Mouse (Mus musculus): Measurements from ENCODE around the gene Tmem178b. TPM values are rescaled to one million over a fixed set of nuclear protein-coding genes. Genes with fewer than 3 reads are reported as not detected.

Tmem178b gene
- polyA plus RNA-seq, 1 experiment from 2014 or later: 48.9 TPM

DNA sequence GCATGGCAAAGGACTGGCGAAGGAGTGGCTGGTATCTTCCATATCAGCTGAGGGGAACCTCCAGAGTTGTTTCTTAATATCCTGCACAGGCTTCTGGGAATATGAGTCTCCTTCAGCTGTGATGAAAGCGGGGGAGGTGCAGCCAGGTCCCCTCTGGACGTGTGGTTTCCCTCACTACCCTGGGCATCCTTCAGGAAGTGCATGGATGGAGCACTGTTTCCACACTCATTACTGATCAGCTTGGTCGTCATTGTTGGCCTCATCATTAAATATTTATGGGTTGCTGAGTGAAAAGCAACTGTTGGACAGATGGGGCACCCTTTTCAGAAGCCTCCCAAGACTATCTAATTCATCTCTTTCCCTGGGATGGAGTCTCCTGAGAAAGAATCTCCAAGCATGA is 146.3 kb downstream of the Tmem178b start:
- H3K36me3 ChIP-seq (ENCODE audit: control insufficient read depth, insufficient read depth, low read length): no peaks in the 10 kb centered on the region
- peak; percentile 62; the same call in 1 of the 2 replicates for ATAC-seq (ENCODE audit: low read depth)
- H3K9me3 ChIP-seq (ENCODE audit: control insufficient read depth, low read length): no peaks in the 10 kb centered on the region
- H3K4me2 ChIP-seq (ENCODE audit: low read depth, low read length): no peak overlapping the region
- H3K27ac ChIP-seq (ENCODE audit: low read depth, low read length): no peak overlapping the region
- 21% methylated on average over 4 of the region's 4 CpGs for WGBS
- no peak overlapping the region for H3K4me3 ChIP-seq (ENCODE audit: low read depth, low read length)
- no peak overlapping the region for H3K9ac ChIP-seq (replicated peaks; ENCODE audit: low read depth, low read length)
- no peaks in the 10 kb centered on the region for H3K27me3 ChIP-seq (ENCODE audit: control insufficient read depth, insufficient read depth, low read length)
- H3K4me1 ChIP-seq (ENCODE audit: control insufficient read depth, insufficient read depth, low read length): peaks cover 10% of the 10 kb centered on the region; the same call in 1 of the 2 replicates

DNA sequence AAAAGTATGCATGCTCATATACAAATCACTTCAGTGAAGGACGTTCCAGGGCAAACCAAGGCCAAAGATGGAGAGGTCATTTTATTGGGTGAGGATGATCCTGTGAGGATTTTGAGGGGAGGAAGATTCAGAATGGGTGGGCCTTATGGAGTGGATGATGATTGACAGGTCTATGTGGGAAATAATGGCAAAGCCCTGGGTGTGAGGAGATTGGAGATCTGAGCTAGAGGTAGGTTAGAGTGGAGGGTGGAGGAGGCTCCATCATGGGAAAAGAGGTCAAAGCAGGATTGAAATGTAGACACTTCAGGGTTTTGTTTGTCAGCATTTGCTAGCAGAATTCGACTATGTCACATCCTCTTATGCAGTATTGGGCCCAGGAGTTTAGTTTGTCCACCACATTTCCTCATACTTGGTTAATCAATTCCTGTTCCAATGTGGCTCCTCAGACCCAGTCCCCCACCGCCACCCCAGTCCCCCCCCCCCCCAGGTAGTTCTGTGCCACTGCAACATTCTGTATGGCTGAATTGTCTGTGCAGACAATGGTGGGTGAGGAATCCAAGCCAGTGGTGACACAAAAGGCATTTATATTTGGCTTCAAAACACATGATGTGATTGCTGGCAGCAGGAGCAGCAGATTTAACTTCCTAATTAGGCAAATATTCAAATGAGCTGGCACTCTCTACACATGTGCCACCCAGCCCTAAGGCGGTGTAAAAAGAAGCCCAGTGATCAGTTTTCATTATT is 150.7 kb downstream of the Tmem178b start:
- Histone ChIP-seq H3K4me1 (ENCODE audit: control insufficient read depth, insufficient read depth, low read length) (peaks cover 11% of the 10 kb centered on the region; the same call in 1 of the 2 replicates), H3K9me3 (ENCODE audit: control insufficient read depth, low read length) (no peaks in the 10 kb centered on the region), H3K36me3 (ENCODE audit: control insufficient read depth, insufficient read depth, low read length) (no peaks in the 10 kb centered on the region), H3K4me3 (ENCODE audit: low read depth, low read length) (no peak overlapping the region), H3K9ac (replicated peaks; ENCODE audit: low read depth, low read length) (no peak overlapping the region), H3K4me2 (ENCODE audit: low read depth, low read length) (no peak overlapping the region), H3K27me3 (ENCODE audit: control insufficient read depth, insufficient read depth, low read length) (no peaks in the 10 kb centered on the region), H3K27ac (ENCODE audit: low read depth, low read length) (peak overlapping the region; percentile 70)
- WGBS: 40% methylated on average over 4 of the region's 4 CpGs
- peak; percentile 80 for ATAC-seq (ENCODE audit: low read depth)

DNA sequence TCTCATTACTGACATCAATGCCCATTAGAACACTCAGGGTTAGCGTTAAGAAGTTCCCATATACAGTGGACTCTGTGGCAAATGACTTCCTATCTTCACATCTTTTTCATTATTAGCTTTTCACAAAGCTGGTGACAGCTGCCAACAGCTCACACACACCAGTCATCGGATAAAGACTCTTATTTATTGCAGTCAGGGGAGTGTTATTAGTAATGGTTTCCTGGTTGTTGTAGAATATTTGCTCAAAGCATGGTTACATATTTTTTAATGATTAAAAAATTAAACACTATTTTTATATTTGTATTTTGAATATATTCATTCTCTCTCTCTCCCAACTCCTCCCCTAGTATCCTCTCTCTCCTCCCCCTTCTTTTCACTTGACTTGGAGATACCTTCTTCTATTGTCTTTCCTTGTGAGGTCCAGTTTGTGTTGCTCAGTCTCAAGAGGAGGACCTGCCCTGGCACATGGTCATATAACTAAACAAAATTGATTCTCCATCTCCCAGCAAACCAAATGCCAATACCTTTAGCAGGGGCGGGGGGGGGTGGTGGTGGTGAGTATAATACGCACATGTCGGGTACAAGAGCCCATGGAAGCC is 151.4 kb downstream of the Tmem178b start:
- WGBS: 43% methylated on average over 5 of the region's 5 CpGs
- no peaks in the 10 kb centered on the region for H3K36me3 ChIP-seq (ENCODE audit: control insufficient read depth, insufficient read depth, low read length)
- no peak overlapping the region for H3K4me2 ChIP-seq (ENCODE audit: low read depth, low read length)
- no peak overlapping the region for H3K9ac ChIP-seq (replicated peaks; ENCODE audit: low read depth, low read length)
- H3K27ac ChIP-seq (ENCODE audit: low read depth, low read length): peak overlapping the region; percentile 70
- ATAC-seq (ENCODE audit: low read depth): no peak; the same call in 1 of the 2 replicates
- H3K27me3 ChIP-seq (ENCODE audit: control insufficient read depth, insufficient read depth, low read length): no peaks in the 10 kb centered on the region
- no peaks in the 10 kb centered on the region for H3K9me3 ChIP-seq (ENCODE audit: control insufficient read depth, low read length)
- H3K4me1 ChIP-seq (ENCODE audit: control insufficient read depth, insufficient read depth, low read length): peaks cover 11% of the 10 kb centered on the region; the same call in 1 of the 2 replicates
- no peak overlapping the region for H3K4me3 ChIP-seq (ENCODE audit: low read depth, low read length)

DNA sequence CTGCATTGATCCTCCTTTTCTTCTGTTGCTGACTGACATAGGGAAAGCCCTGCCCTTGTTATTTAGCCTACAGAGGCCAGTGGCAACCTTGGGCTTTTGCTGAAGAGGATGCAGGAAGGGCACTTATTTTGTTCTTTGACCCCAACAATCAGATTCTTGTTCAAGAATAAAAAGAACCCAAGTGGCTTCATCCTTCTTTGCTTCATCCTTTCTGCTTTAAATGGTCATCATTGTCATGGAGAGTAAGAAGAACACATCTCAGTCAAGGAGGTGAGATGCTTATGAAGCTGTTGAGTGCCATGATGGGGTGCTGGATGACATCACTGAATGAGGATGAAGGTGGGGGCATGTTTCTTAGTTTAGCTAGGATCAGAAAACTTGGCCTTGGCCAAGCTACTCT is 159.8 kb downstream of the Tmem178b start:
- Histone ChIP-seq H3K9me3 (ENCODE audit: control insufficient read depth, low read length) (no peaks in the 10 kb centered on the region), H3K27ac (ENCODE audit: low read depth, low read length) (no peak overlapping the region), H3K4me2 (ENCODE audit: low read depth, low read length) (no peak overlapping the region), H3K9ac (replicated peaks; ENCODE audit: low read depth, low read length) (no peak overlapping the region), H3K27me3 (ENCODE audit: control insufficient read depth, insufficient read depth, low read length) (no peaks in the 10 kb centered on the region), H3K36me3 (ENCODE audit: control insufficient read depth, insufficient read depth, low read length) (no peaks in the 10 kb centered on the region), H3K4me3 (ENCODE audit: low read depth, low read length) (no peak overlapping the region), H3K4me1 (ENCODE audit: control insufficient read depth, insufficient read depth, low read length) (no peaks in the 10 kb centered on the region)
- ATAC-seq (ENCODE audit: low read depth): no peak

DNA sequence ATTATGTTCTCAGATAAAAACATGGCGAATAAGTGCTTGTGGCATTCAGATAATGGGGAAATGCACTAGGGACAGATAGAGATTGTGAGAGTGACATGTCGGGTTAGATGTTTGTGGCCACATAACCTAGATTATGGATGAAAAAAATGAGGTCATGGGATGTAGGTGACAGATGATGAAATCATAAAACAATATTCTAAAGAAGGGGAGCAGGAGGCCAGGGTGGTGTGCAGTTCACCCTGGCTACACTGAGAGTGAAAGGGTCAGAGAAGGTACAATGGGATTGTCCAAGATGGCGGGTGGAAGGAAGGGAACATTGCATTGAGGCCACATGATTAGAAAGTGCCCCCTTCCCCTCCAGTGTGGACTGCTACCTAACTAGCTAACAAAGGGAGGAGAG is 160.9 kb downstream of the Tmem178b start:
- WGBS: 93% methylated on average over 3 of the region's 3 CpGs
- H3K27me3 ChIP-seq (ENCODE audit: control insufficient read depth, insufficient read depth, low read length): no peaks in the 10 kb centered on the region
- no peak overlapping the region for H3K9ac ChIP-seq (replicated peaks; ENCODE audit: low read depth, low read length)
- H3K4me3 ChIP-seq (ENCODE audit: low read depth, low read length): no peak overlapping the region
- H3K4me2 ChIP-seq (ENCODE audit: low read depth, low read length): no peak overlapping the region
- H3K4me1 ChIP-seq (ENCODE audit: control insufficient read depth, insufficient read depth, low read length): no peaks in the 10 kb centered on the region
- H3K27ac ChIP-seq (ENCODE audit: low read depth, low read length): no peak overlapping the region
- no peaks in the 10 kb centered on the region for H3K9me3 ChIP-seq (ENCODE audit: control insufficient read depth, low read length)
- H3K36me3 ChIP-seq (ENCODE audit: control insufficient read depth, insufficient read depth, low read length): no peaks in the 10 kb centered on the region
- no peak for ATAC-seq (ENCODE audit: low read depth)

DNA sequence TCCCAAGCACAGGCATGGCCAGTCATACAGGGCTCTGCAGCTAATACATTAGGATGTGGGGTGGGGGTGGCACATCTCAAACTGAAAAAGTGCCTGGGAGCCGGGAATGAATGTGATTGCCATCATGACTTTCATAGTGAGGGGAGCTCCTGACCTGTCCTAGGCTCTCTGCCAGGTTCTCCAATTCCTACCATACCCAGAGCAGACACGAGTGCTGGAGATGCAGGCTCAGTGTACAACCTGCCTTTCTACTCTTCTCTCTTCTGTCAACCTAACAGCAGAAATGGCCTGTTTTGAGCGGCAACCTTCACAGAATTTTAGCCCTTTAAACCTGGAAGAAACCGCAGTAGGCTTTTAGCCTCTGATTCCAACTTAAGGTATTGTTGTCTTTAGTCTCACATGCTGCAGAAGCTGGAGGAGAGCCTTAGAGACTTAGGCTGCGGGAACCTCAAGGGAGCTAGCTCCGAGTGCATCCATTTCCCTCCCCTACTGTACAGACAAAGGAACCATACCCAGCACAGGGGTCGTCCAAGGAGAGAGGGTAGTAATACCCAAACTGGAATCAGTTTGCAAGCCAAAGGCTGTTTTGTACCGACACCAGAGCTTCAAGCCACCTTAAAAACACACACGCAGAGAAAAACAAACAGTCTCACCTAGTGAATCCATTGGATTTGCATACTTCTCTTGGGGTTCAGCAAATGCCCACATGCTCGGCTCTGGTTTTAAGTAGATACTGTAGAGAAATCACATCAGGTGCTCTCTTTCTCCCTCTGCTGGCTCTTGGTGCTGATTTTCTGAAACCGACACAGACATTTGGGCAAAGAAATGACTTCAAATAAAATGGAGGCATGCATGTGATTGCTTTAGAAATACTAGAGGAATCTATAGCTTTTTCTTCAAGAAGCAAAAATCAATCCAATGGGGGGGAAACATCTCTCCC is 176.2 kb downstream of the Tmem178b start:
- Histone ChIP-seq H3K4me3 (ENCODE audit: low read depth, low read length) (no peak overlapping the region), H3K4me2 (ENCODE audit: low read depth, low read length) (peak overlapping the region; percentile 19; the same call in 1 of the 2 replicates), H3K9ac (replicated peaks; ENCODE audit: low read depth, low read length) (no peak overlapping the region), H3K9me3 (ENCODE audit: control insufficient read depth, low read length) (no peaks in the 10 kb centered on the region), H3K4me1 (ENCODE audit: control insufficient read depth, insufficient read depth, low read length) (peaks cover 3% of the 10 kb centered on the region; the same call in 1 of the 2 replicates), H3K27ac (ENCODE audit: low read depth, low read length) (peak overlapping the region; percentile 65), H3K27me3 (ENCODE audit: control insufficient read depth, insufficient read depth, low read length) (no peaks in the 10 kb centered on the region), H3K36me3 (ENCODE audit: control insufficient read depth, insufficient read depth, low read length) (no peaks in the 10 kb centered on the region)
- ATAC-seq (ENCODE audit: low read depth): peak; percentile 82
- 38% methylated on average over 11 of the region's 11 CpGs for WGBS

DNA sequence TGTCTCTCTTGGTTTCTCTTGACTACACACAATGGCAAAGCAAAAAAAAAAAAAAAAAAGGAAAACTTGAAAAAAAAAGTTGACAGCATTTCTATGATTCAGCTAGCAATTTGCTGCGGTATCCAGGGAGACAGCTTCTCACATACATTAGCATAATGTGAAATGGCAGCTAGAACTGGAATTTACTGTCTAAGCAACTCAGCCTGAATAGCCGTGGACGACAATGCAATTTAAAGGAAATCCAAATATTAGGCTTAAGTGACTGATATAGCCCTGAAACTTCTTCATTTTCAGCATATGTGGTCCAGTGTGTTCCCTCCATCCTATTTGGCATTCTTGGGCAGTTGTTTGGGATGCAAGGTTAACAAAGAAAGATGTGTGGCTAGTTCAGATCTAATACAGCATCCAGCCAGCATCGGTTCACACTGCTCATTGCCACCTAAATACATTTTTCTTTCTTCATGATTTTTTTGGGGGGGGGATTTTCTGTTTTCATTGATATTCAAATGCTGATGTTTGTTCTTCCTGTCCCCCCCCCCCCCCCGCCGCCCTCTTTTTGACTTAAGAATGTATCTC is 176.9 kb downstream of the Tmem178b start:
- Histone ChIP-seq H3K4me2 (ENCODE audit: low read depth, low read length) (no peak overlapping the region), H3K9me3 (ENCODE audit: control insufficient read depth, low read length) (no peaks in the 10 kb centered on the region), H3K4me3 (ENCODE audit: low read depth, low read length) (no peak overlapping the region), H3K4me1 (ENCODE audit: control insufficient read depth, insufficient read depth, low read length) (peaks cover 3% of the 10 kb centered on the region; the same call in 1 of the 2 replicates), H3K36me3 (ENCODE audit: control insufficient read depth, insufficient read depth, low read length) (no peaks in the 10 kb centered on the region), H3K27me3 (ENCODE audit: control insufficient read depth, insufficient read depth, low read length) (no peaks in the 10 kb centered on the region), H3K9ac (replicated peaks; ENCODE audit: low read depth, low read length) (no peak overlapping the region), H3K27ac (ENCODE audit: low read depth, low read length) (0 out of 2 replicates have a peak overlapping the region, but pooled peaks have one; percentile 4)
- WGBS: 52% methylated on average over 6 of the region's 6 CpGs
- ATAC-seq (ENCODE audit: low read depth): peak; percentile 52

DNA sequence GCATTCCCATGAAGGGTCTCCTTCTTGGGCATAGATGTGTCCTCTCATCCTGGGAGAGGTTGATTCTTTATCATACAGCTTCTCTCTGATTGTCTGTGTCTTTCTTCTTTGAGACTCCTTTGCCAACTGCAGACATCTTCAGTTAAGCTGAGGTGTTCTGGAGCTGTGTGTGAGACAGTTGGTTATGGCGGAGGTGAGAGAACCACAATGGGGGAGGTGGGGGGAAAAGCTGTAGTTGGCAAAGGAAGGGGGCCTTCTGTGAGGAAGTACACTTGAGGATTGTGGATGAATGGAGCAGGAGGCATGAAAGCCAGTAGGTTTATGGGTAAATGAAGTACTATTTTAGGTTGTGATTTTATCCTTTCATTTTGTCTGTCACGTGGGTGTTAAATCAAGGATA is 178.6 kb downstream of the Tmem178b start:
- Histone ChIP-seq H3K9me3 (ENCODE audit: control insufficient read depth, low read length) (no peaks in the 10 kb centered on the region), H3K9ac (replicated peaks; ENCODE audit: low read depth, low read length) (no peak overlapping the region), H3K4me1 (ENCODE audit: control insufficient read depth, insufficient read depth, low read length) (peaks cover 3% of the 10 kb centered on the region; the same call in 1 of the 2 replicates), H3K27me3 (ENCODE audit: control insufficient read depth, insufficient read depth, low read length) (no peaks in the 10 kb centered on the region), H3K4me3 (ENCODE audit: low read depth, low read length) (no peak overlapping the region), H3K27ac (ENCODE audit: low read depth, low read length) (no peak overlapping the region), H3K4me2 (ENCODE audit: low read depth, low read length) (no peak overlapping the region), H3K36me3 (ENCODE audit: control insufficient read depth, insufficient read depth, low read length) (no peaks in the 10 kb centered on the region)
- 91% methylated on average over 2 of the region's 2 CpGs for WGBS
- ATAC-seq (ENCODE audit: low read depth): no peak

All from neural tube, embryonic 14.5 days (tissue).